22 mouse cellular contexts compared by ENCODE assay signal in the genomic region with DNA sequence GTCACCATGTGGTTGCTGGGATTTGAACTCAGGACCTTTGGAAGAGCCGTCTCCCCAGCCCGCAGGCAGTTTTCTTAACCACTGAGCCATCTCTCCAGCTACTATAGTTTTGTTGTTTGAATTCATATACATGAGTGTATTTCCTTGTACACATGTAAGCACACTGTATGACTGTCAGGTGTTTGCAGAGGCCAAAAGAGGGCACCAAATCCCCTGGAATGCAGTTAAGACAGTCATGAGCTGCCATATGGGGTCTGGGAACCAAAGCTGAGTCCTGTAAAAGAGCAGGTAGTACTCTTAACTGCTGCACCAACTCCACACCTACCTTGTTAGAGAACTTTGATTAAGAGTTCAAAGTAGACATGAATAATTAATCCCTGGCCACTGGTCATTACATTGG. TPM values are rescaled to one million over a fixed set of nuclear protein-coding genes. Genes with fewer than 3 reads are reported as not detected.
A peak's percentile ranks its signal among the peaks of the same experiment; 100 is the strongest.
DNase-seq lines count a peak whose midpoint lies in the region; ATAC-seq and TF ChIP-seq lines count a peak whose summit lies in the region.
"Had no signal": no experiment of that assay in that cellular context is flagged by ENCODE, and none has a peak within 500 bp of the region (broad histone marks: within the 10 kb centered on the region; RNA-seq: fewer than 3 reads in every experiment).

No protein-coding gene starts in this region.

- no peaks in the 10 kb centered on the region for H3K27me3 ChIP-seq in intestine, postnatal 0 days (replicated peaks; ENCODE audit: control insufficient read depth, insufficient read depth, low read length)
- no peaks in the 10 kb centered on the region for H3K27me3 ChIP-seq in intestine, embryonic 16.5 days (replicated peaks; ENCODE audit: control insufficient read depth, insufficient read depth, low read length)
- H3K27me3 ChIP-seq: embryonic facial prominence, embryonic 13.5 days; kidney, embryonic 15.5 days; neural tube, embryonic 13.5 days had no signal

- H3K4me2 ChIP-seq in intestine, postnatal 0 days (replicated peaks; ENCODE audit: low read depth) = no peak overlapping the region
- no peak overlapping the region for H3K4me2 ChIP-seq in intestine, embryonic 16.5 days (ENCODE audit: low read depth, low read length)
- H3K4me2 ChIP-seq: embryonic facial prominence, embryonic 13.5 days; kidney, embryonic 15.5 days; neural tube, embryonic 13.5 days had no signal

- no peak overlapping the region for H3K9ac ChIP-seq in intestine, postnatal 0 days (ENCODE audit: low read depth, low read length)
- no peak overlapping the region for H3K9ac ChIP-seq in intestine, embryonic 16.5 days (ENCODE audit: low read depth, low read length)
- H3K9ac ChIP-seq: embryonic facial prominence, embryonic 13.5 days; kidney, embryonic 15.5 days; neural tube, embryonic 13.5 days had no signal

- ATAC-seq in intestine, postnatal 0 days = no peak
- no peak for ATAC-seq in intestine, embryonic 16.5 days
- ATAC-seq in megakaryocyte progenitor cell, adult 5-6 weeks (replicated peaks; ENCODE audit: poor library complexity) = peak; percentile 38; the same call in 1 of the 2 replicates
- ATAC-seq: hindbrain, embryonic 16.5 days; midbrain, embryonic 16.5 days had no signal

- H3K4me1 ChIP-seq in intestine, postnatal 0 days (replicated peaks; ENCODE audit: control insufficient read depth, insufficient read depth, low read length) = no peaks in the 10 kb centered on the region
- H3K4me1 ChIP-seq in intestine, embryonic 16.5 days (ENCODE audit: control insufficient read depth, insufficient read depth, low read length) = no peaks in the 10 kb centered on the region
- H3K4me1 ChIP-seq in lung, adult 2 months (ENCODE audit: control insufficient read depth, insufficient read depth, low read length) = no peaks in the 10 kb centered on the region
- H3K4me1 ChIP-seq: embryonic facial prominence, embryonic 13.5 days; forebrain, embryonic 10.5 days; kidney, embryonic 15.5 days; limb, embryonic 10.5 days; neural tube, embryonic 13.5 days had no signal

- TF ChIP-seq CTCF in intestine, postnatal 0 days (IDR thresholded peaks at IDR 0.05; ENCODE audit: low read depth) = peak; percentile 40
- 0 out of 2 replicates have a peak, but pooled peaks have one; percentile 12 for TF ChIP-seq CTCF in lung, adult 2 months (IDR thresholded peaks at IDR 0.05; ENCODE audit: insufficient read depth, low read length)

- no peaks in the 10 kb centered on the region for H3K9me3 ChIP-seq in intestine, postnatal 0 days (ENCODE audit: control insufficient read depth)
- H3K9me3 ChIP-seq in intestine, embryonic 16.5 days (ENCODE audit: control insufficient read depth, low read length) = no peaks in the 10 kb centered on the region
- H3K9me3 ChIP-seq: embryonic facial prominence, embryonic 13.5 days; forebrain, embryonic 10.5 days; kidney, embryonic 15.5 days; limb, embryonic 10.5 days; neural tube, embryonic 13.5 days had no signal

- no peak overlapping the region for H3K4me3 ChIP-seq in intestine, postnatal 0 days (ENCODE audit: low read depth, low read length)
- H3K4me3 ChIP-seq in intestine, embryonic 16.5 days (ENCODE audit: low read length) = no peak overlapping the region
- no peak overlapping the region for H3K4me3 ChIP-seq in lung, adult 2 months (replicated peaks; ENCODE audit: extremely low read depth, low read depth, low read length)
- H3K4me3 ChIP-seq: embryonic facial prominence, embryonic 13.5 days; forebrain, embryonic 10.5 days; kidney, embryonic 15.5 days; limb, embryonic 10.5 days; neural tube, embryonic 13.5 days had no signal

- no peak overlapping the region for H3K27ac ChIP-seq in intestine, postnatal 0 days (ENCODE audit: low read depth, low read length)
- H3K27ac ChIP-seq in intestine, embryonic 16.5 days (ENCODE audit: low read length) = no peak overlapping the region
- H3K27ac ChIP-seq: embryonic facial prominence, embryonic 13.5 days; forebrain, embryonic 10.5 days; kidney, embryonic 15.5 days; limb, embryonic 10.5 days; neural tube, embryonic 13.5 days had no signal

- H3K36me3 ChIP-seq in intestine, postnatal 0 days (ENCODE audit: control insufficient read depth, insufficient read depth) = no peaks in the 10 kb centered on the region; the same call in 1 of the 2 replicates
- H3K36me3 ChIP-seq in intestine, embryonic 16.5 days (ENCODE audit: control insufficient read depth, insufficient read depth, low read length) = no peaks in the 10 kb centered on the region
- H3K36me3 ChIP-seq: embryonic facial prominence, embryonic 13.5 days; kidney, embryonic 15.5 days; limb, embryonic 10.5 days; neural tube, embryonic 13.5 days had no signal

- WGBS in intestine, postnatal 0 days = 97% methylated on average over 2 of the region's 2 CpGs
- 94% methylated on average over 2 of the region's 2 CpGs for WGBS in intestine, embryonic 16.5 days
- 94% methylated on average over 2 of the region's 2 CpGs for WGBS in lung, adult 2 months

- no peak for DNase-seq in lung, adult 2 months
- DNase-seq in lung, adult 18-20 months = no peak
- peak; percentile 36 for DNase-seq in ES-CJ7 (ENCODE audit: low read depth, low spot score)
- DNase-seq in spleen, postnatal 14 days (ENCODE audit: low spot score in 2 of 2) = no peak
- no peak for DNase-seq in cerebellum, adult 8-10 months
- DNase-seq: adrenal gland, postnatal 14 days; cerebellum, postnatal 25 days; heart, adult 18-20 months; heart, postnatal 10 days had no signal

- no peak for TF ChIP-seq POLR2A in lung, adult 2 months (IDR thresholded peaks at IDR 0.05; ENCODE audit: borderline replicate concordance, extremely low read depth, low read depth, low read length)

RNA-seq across cellular contexts. Expression of gene Gm1123, which starts 45.1 kb away (rescaled TPM):
- 45.9 and 46.8 TPM in 2 replicates for polyA plus RNA-seq in intestine, postnatal 0 days (2015; fragmentation: Nextera tagmentation; extraction: Ambion mirVana)
- 33.1 and 39.2 TPM in 2 replicates for polyA plus RNA-seq in intestine, embryonic 16.5 days (2015; fragmentation: Nextera tagmentation; extraction: Ambion mirVana)
- 0.38 TPM in 1 of 2 replicates, not detected in the other for polyA plus RNA-seq in lung, adult 2 months (2012; rRNA removed)
- not detected in 2 replicates for total RNA-seq in megakaryocyte progenitor cell, adult 5-6 weeks (2015)
- not detected in 2 replicates for total RNA-seq in megakaryocyte progenitor cell, adult 5-6 weeks (2017)
- total RNA-seq: adrenal gland, postnatal 14 days; heart, postnatal 10 days had no signal
- polyA plus RNA-seq: embryonic facial prominence, embryonic 13.5 days; forebrain, embryonic 10.5 days; limb, embryonic 10.5 days; lung, embryonic 16.5 days; testis, adult 2 months; urinary bladder, adult 2 months had no signal

RNA-seq across cellular contexts. Expression of gene Pik3cb, which starts 59.8 kb away (rescaled TPM):
- 1.2 and 1.6 TPM in 2 replicates for polyA plus RNA-seq in intestine, postnatal 0 days (2015; fragmentation: Nextera tagmentation; extraction: Ambion mirVana)
- 0.72 and 0.73 TPM in 2 replicates for polyA plus RNA-seq in intestine, embryonic 16.5 days (2015; fragmentation: Nextera tagmentation; extraction: Ambion mirVana)
- polyA plus RNA-seq in lung, adult 2 months (2012; rRNA removed) = 6.4 and 11.1 TPM in 2 replicates
- total RNA-seq in megakaryocyte progenitor cell, adult 5-6 weeks (2015) = 12.3 and 13.5 TPM in 2 replicates
- total RNA-seq in megakaryocyte progenitor cell, adult 5-6 weeks (2017) = 4.6 and 5.3 TPM in 2 replicates

Comparison
In these comparisons a context has a peak if more than half of its experiments do, and no peak if none do; other contexts are left out.
1. RNA of gene Gm1123, which starts 45.1 kb away (polyA plus RNA-seq): 45.9 to 46.8 TPM in intestine, postnatal 0 days and 33.1 to 39.2 TPM in intestine, embryonic 16.5 days; 0.38 TPM in lung, adult 2 months; every median in the first group is over 10 times any median in the second.